Mouse (Mus musculus) small intestine, adult 2 months (tissue): ENCODE data around the gene Rbm25.

Source experiments
- CTCF ChIP-seq: fragments of 200-500 bp; IDR thresholded peaks from 2 replicates; pipeline ENCODE4 v1.5.1; 2012; ENCODE audit warnings: low read depth, mild to moderate bottlenecking, control low read depth, inconsistent platforms, low read length, moderate library complexity, mixed read lengths; ENCODE audit not compliant: insufficient replicate concordance, insufficient read length; ENCODE audit errors: extremely low read depth
- POLR2A ChIP-seq: fragments of 200-500 bp; IDR thresholded peaks from 2 replicates; pipeline ENCODE4 v1.6.1; 2012; ENCODE audit warnings: low read depth, mild to moderate bottlenecking, control low read depth, inconsistent platforms, low read length, moderate library complexity

GRCm38 (mm10) chr12:83716416-83717184 is 85.6 kb downstream of the Rbm25 start:
- TF ChIP-seq POLR2A = no peak
- no peak for TF ChIP-seq CTCF
